Mouse (Mus musculus): ENCODE results near the gene Large1.
"Not testable (repeated sequence)": the region's sequence is repeated elsewhere in the genome, so short reads cannot be mapped to it uniquely, and the experiment has no call there.

The Large1 gene

DNA sequence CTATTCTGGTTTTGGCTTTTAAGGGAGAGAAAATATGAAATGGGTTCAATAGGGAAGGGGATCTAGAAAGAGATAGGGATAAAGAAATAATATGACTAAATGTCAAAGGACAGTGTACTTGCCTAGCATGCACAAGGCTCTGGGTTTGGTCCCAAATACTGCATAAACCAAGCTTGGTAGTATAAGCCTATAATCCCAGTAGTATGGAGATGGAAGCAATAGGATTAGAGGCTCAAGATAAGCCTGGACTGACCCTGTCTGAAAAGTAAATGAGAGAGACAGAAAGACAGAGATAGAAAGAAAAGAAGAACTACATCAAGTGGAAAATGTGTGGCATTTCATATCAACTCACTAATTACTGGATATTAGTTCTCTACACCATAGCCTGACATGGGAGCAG is 180.7 kb downstream of the Large1 start:
- no peak for DNase-seq (ENCODE audit: low spot score)

DNA sequence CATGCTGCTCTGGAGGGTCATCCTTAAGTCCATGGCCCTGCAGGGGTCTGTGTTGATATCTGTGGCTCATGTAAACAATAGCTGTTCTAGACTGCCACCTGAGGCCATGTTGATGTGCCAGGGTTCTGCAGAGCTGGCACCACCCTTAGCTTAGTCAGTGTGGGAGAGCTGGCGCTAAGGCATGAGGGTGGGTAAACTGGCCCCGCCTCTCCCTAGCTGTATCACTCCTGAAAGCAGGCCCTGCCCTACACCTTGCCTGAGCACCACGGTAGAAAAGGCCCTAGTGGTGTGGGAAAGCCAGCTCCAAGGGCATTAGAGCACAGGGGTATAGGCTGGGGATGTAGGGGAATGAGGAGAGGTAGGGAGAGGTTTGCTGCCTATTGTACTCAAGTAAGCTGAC is 191.3 kb downstream of the Large1 start:
- no peak for DNase-seq (ENCODE audit: low spot score)

DNA sequence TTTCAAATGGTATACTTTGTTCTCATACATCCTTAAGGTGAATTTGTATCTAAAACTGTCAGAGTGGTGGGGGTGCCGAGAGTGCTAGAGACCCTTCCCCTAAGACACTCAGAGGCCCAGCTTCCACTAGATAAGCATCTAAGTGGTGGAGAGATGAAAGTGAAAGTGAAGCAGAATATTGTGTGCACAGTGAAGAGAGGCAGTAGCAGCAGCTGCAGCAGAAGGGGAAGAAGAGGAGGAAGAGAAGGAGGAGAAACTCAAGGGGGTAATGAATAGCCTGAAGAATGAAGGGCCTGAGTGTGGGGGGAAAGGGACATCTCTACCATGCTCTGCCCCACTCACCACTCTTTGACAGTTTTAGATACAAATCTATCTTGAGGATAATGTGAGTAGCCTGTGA is 191.8 kb downstream of the Large1 start:
- DNase-seq (ENCODE audit: low spot score), result no peak

DNA sequence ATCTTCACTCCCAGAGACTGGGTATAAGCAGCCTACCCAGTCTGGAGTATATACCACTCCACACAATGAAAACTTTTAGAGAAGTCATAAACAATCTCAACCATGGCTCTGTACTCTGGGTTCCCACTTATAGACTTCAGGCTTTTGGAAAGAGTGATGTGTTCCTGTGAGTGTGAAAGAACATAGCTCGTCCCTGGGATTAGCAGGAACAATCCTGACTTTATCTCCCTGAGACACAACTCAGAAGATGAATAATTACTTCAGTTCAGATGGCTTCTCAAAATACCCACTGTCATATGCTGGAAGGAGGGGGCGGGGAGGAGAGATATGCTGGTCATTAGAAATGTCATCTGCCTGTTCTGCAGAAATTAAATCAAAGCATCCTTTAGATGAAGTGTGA is 192.4 kb downstream of the Large1 start:
- no peak for DNase-seq (ENCODE audit: low spot score)

DNA sequence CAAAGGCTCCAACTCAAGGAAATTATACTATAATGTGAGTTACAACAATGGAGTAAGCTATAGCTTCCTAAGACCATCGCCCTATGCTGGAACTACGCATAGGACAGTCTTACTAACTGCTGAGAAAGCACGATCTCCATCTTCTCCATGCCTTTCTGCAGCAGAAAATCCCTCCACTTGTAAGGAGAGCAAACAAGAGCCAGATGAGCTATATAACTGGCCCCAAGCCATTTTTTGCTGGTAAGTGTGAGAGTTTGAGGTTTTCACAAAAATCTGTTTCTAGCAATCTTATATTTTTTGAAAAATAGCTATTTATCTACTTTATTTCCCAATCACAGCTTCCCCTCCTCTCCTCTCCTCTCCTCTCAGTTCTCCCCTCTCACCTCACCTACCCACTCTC is 206.1 kb downstream of the Large1 start:
- DNase-seq (ENCODE audit: low spot score), result no peak

GRCm38 (mm10) chr8:73142660-73143395 is 210.5 kb downstream of the Large1 start:
- DNase-seq (ENCODE audit: low spot score), result no peak

DNA sequence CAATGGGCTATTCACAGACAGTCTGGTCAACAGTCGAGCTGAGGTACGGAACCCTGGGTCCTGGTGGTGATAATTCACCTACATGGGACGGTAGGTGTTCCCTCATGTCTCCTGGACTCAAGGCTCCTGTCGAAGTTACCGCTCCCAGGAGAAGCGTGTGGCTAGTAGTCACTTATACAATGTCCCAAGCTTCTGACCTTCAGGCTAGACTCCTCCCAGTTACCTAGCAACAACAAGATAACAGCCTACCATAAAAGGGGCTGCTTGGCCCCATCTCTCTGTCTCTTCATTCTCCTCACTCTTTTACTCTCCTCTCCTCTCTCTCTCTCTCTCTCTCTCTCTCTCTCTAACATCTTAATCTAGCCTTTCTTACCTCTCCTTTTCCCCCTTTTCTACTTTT is 217.9 kb downstream of the Large1 start:
- no peak for DNase-seq (ENCODE audit: low spot score)

DNA sequence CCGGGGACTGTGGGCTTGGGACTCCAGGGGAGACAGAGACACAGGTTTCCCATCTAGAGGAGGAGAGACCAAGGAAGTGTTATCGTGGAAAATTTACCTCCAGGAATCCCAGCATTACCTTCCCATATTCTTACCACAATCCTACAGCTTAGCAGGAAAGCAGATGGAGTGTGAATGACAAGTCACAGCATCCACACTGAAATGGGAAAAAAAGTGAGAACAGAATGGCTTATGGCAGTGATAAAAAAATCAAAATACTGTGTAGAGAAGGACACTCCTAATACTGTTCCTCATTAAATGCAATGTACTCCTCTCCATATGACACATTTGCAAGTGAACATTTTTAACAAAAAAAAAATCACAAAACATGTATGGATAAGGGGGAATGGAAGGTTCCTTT is 221.3 kb downstream of the Large1 start:
- DNase-seq (ENCODE audit: low spot score), result no peak

DNA sequence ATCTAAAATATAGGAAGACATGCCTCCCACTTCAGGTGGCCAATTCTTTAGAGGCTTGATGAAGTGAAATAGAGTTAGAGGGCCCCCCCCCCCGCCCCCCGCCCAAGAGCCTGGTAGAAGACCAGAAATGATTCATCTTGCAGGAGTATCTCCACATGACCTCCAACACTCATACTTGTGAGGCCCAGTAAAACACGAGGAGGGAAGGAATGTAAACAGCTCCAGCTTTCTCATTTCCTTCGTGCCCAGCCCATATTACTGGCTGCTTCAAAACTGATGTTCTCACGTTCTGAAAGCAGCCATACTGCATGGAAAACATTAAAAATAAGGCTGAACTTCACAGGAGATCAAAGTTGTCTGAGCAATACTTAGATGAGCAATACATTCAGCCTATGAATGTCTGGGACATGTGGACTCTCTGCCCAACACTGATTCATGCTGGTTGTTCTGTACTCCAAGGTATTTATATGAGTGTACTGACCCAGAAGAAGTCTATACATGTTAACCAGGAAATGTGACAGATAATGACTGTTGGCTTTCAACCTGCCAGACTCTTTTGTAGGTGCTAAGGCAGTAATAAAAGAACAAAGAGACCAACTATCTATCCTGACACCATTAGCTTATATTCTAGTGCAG is 229.4 kb downstream of the Large1 start:
- DNase-seq (ENCODE audit: low spot score), result no peak

- no peak for DNase-seq (ENCODE audit: low spot score)
These were observed 240.9 kb downstream of the Large1 start for GRCm38 (mm10) chr8:73112332-73112895.

- DNase-seq (ENCODE audit: low spot score), result no peak
These were observed 249.3 kb downstream of the Large1 start for GRCm38 (mm10) chr8:73104089-73104488.

DNA sequence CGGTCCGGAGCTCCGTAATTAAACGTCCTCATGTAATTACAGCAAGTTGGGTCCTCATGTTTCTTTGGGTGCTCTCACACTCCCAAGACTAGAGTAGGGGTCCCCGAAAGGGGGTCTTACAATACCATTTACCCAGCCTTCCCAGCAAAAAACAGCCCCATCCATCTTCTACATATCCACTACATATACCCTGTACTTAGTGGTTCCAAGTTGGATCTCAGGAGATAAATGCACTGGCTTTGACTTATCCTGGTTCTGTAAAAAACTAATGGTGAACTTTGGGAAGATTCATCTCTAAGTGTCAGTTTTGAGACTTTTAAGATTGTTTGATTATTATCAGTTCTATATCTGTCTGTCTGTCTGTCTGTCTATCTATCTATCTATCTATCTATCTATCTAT is 252.3 kb downstream of the Large1 start:
- DNase-seq (ENCODE audit: low spot score), result no peak

GRCm38 (mm10) chr8:73100607-73101006 is 252.7 kb downstream of the Large1 start:
- not testable (repeated sequence) for DNase-seq (ENCODE audit: low spot score)

DNA sequence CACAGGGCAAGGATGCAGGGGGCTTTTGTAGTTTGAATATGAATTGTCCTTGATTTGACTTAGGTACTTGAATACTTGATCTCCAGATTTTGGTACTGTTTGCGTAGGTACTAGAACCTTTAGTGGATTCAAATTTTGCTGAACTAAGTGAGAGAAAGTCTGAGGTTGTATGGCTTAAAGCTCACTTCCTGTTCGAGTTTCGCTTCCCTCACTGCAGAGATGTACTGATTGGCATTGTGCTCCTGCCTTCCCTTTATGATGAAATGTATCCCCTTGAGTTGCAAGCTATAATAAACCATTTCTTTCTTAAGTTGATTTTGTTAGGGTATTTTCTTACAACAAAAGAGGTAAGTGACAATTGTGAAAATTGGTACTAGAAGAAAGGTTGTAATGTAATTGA is 253.8 kb downstream of the Large1 start:
- DNase-seq (ENCODE audit: low spot score), result no peak

DNA sequence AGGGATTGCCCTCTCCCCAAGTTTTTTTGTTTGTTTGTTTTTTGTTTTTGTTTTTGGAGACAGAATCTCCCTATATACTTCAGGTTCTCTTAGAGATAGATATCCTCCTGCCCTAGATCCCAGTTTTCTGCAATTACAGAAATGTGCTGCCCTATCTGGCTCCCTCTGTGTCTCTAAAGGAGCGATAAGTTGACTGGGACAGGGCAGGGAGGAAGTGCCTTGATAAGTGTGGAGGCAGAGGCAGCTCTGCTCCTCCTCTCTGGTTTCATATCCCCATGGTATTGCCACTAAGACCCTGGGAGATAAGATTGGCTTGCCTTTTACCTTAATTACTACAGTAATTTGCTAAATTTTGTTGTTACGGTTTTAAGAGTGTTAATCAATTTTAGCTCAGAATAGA is 256.4 kb downstream of the Large1 start:
- no peak for DNase-seq (ENCODE audit: low spot score)

GRCm38 (mm10) chr8:73077746-73078145 is 275.6 kb downstream of the Large1 start:
- DNase-seq (ENCODE audit: low spot score), result not testable (repeated sequence)

DNA sequence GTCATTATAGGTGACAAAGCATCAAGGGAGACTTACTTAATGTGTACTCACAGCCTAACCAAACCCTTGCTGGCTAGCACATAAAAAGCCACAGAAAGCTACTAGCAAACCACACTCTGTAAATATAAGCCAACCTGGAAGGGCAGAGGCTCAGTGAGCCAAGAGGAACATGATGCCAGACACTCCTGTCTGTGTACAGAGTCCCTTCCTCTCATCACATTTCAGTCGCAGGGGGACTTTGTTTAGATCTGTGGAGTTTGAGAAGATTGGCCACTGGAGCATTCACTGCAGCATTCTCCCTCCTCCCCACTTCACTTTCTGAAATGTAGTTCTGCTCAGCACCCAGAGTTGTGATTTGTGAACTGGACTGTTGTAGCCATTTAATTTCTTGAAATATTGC is 291.9 kb downstream of the Large1 start:
- DNase-seq (ENCODE audit: low spot score), result no peak

DNA sequence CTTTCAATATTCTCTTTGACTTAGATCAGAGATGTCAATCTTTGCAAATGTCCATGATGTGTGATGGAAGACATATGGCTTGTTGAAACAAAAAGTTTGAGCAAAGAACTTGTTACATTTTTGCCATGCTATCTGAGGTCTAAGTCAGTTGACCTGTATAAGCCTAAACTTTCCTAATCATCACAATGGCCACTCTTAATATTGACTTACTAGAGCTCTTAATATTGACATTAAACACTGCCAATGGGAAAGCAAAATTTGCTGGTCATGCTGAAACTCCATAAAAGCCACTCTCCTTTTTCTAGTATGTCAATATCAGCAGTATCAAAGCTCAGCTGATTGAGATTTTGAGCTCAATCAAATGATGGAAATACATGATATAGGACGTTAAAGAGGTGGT is 298.6 kb downstream of the Large1 start:
- DNase-seq (ENCODE audit: low spot score), result no peak

DNA sequence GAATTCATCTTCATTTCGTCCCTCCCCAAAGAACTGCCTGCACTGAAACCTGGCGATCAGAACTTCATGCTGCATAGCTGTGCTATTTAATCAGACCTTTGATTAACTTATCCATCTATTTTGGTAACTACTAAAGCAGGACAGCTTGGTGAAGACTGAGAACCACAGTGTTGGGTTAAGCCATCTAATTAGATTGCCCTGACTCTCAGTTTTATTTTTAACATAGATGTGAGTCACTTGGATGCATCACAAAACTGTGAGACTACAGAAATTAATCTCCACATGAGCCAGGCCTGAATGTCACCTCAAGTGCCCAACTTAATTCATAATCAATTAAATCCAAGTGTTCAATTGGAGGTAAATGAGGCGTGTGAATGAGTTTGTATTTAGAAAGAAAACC is 299.5 kb downstream of the Large1 start:
- DNase-seq (ENCODE audit: low spot score), result no peak

DNA sequence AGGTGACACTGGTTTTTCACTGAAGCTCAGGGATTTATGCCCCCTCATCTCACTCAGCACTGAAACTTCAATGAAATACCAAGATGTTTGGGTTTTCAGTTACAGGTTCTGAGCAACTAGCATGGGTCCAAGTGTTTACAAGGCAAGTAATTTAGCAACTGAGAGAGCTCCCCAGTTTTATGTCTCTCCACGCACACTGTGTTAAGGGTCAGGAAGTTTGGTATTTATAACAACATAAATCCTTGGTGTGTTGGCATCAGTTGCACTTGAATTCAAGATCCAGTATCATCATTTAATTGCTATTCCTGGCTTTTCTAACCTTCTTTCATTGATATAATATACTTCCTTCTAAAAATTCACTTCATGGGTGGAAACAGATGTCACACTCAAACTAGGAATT is 300.9 kb downstream of the Large1 start:
- no peak for DNase-seq (ENCODE audit: low spot score)

DNA sequence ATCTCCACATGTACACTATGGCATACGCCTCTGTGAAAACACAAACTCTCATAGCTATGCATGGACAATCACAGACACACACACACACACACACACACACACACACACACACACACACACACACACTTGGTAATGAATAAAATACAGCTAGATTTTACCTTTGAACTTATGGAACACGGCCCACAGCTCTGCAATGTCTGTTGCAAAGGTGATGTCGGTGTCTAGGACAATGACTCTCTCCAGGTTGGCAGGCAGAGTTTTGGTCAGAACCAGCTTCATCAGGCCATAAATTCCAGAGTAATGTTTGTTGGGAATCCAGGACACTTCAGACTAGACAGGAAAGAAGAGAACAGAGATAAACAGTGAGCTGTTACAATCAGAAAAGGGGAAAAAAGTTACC is 305.2 kb downstream of the Large1 start:
- no peak for DNase-seq (ENCODE audit: low spot score)

GRCm38 (mm10) chr8:73029787-73030186 is 323.6 kb downstream of the Large1 start:
- DNase-seq (ENCODE audit: low spot score), result no peak

- DNase-seq (ENCODE audit: low spot score), result no peak
These were observed 335.1 kb downstream of the Large1 start for GRCm38 (mm10) chr8:73018241-73018640.

GRCm38 (mm10) chr8:73017601-73018000 is 335.7 kb downstream of the Large1 start:
- no peak for DNase-seq (ENCODE audit: low spot score)

All from T-cell, adult 2 months (primary cell).